Mouse (Mus musculus): ENCODE results near the gene Zfp119b. TPM values are rescaled to one million over a fixed set of nuclear protein-coding genes. Genes with fewer than 3 reads are reported as not detected.

The Zfp119b gene
- total and polyA plus RNA-seq, 3 experiments: 1.1 to 2.0 TPM; not detected in 1

DNA sequence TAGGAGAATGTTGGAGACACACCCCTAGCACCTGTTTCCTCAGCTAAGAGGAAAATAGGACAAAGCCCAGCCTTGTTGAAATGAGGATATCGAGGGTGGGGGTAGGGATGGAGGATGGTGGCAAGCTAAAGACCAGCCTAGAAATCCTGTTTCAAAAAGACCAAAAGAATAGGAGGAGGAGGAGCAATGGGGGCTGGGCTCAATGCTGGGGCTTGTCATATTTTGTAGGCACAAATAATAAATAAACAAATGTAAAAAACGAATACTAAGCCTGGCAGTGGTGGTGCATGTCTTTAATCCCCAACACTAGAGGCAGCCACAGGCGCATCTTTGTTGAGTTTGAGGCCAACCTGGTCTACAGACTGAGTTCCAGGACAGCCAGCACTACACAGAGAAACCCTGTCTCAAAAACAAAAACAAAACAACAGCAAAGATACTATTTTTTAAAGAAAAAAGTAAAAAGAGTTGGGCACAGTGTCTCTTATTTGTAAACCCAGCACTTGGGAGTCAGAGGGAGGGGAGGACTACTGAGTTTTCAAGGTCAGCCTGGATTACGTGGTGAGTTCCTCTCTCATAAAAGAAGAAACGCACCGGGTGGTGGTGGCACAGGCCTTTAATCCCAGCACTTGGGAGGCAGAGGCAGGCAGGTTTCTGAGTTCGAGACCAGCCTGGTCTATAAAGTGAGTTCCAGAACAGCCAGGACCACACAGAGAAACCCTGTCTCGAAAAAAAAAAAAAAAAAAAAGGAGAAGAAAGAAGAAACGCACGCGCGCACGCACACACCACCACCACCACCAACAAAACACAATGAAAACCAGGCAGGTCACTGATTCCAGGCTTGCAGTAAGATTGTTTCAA lies 8.7 kb upstream of the Zfp119b start:
- Histone ChIP-seq H3K79me2 (ENCODE audit: control insufficient read depth, insufficient read depth, low read length, poor library complexity) (peaks cover 10% of the 10 kb centered on the region), H3K4me1 (ENCODE audit: control insufficient read depth in 1 of 2, insufficient read depth in 2 of 2, low read length in 2 of 2) (peaks cover 6 to 15% of the 10 kb centered on the region in 2 experiments; a peak in 3 of 4 replicates), H3K36me3 (ENCODE audit: control insufficient read depth in 1 of 2, insufficient read depth in 2 of 2, low read length in 2 of 2) (peaks cover 0 to 5% of the 10 kb centered on the region in 2 experiments; a peak in 1 of 4 replicates), H3K27me3 (ENCODE audit: control insufficient read depth in 1 of 2, insufficient read depth in 2 of 2, low read length in 2 of 2) (no peaks in the 10 kb centered on the region; a peak in 1 of 4 replicates), H3K27ac (ENCODE audit: control insufficient read depth, low read depth, low read length) (peak overlapping the region; percentile 70), H3K9ac (ENCODE audit: control insufficient read depth, low read depth, low read length, poor library complexity, severe bottlenecking) (peak overlapping the region; percentile 59), H3K4me3 (ENCODE audit: control insufficient read depth in 1 of 2, insufficient read depth in 1 of 2, low read depth in 2 of 2, low read length in 2 of 2) (peak overlapping the region; percentile 74 to 93), H3K9me3 (replicated peaks; ENCODE audit: insufficient read depth, low read length) (no peaks in the 10 kb centered on the region)
- TF ChIP-seq MAX (IDR thresholded peaks at IDR 0.05; ENCODE audit: low read length) (no peak), ZNF384 (IDR thresholded peaks at IDR 0.05; ENCODE audit: low read depth, low read length) (peak; percentile 83), SIN3A (IDR thresholded peaks at IDR 0.05; ENCODE audit: low read length) (no peak), HCFC1 (IDR thresholded peaks at IDR 0.05; ENCODE audit: low read depth, low read length) (no peak), NRF1 (IDR thresholded peaks at IDR 0.05; ENCODE audit: insufficient read depth, low read depth, low read length, poor library complexity, severe bottlenecking) (0 out of 2 replicates have a peak, but pooled peaks have one; percentile 11), CTCF (IDR thresholded peaks at IDR 0.05 in 2 of 3, conservative IDR thresholded peaks at IDR 0.05 in 1 of 3; ENCODE audit: control insufficient read depth in 1 of 3, insufficient read depth in 1 of 3, low read depth in 2 of 3, low read length in 3 of 3, poor library complexity in 1 of 3, severe bottlenecking in 1 of 3) (no peak), MYB (IDR thresholded peaks at IDR 0.05; ENCODE audit: low read depth, low read length) (no peak), USF1 (IDR thresholded peaks at IDR 0.05; ENCODE audit: low read depth, low read length) (no peak), EP300 (IDR thresholded peaks at IDR 0.05; ENCODE audit: low read depth in 1 of 2, low read length in 2 of 2) (no peak)
- peak; percentile 50 for DNase-seq (ENCODE audit: low read depth, low spot score)

DNA sequence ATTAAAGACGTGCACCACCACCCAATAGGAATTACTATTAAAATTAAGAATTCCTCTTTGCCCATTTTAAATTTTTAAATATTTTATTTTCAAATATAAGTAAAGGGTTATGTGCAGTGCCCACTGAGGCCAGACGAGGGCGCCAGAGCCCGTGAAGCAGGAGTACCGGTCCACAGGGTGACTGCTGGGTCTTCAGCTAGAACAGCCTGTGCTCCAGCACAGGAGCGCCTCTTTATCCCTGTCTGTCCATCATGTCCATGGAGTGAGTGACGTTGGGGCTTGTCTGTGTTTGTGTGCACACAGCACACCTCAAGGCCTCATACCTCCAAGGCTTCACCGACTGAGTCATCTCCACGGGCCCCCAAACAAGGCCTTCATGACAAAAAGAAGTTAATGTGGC lies 7.9 kb upstream of the Zfp119b start:
- TF ChIP-seq MAX (IDR thresholded peaks at IDR 0.05; ENCODE audit: low read length) (no peak), POLR2AphosphoS2 (IDR thresholded peaks at IDR 0.05; ENCODE audit: low read length) (no peak), SIN3A (IDR thresholded peaks at IDR 0.05; ENCODE audit: low read length) (peak; percentile 44), SMC3 (IDR thresholded peaks at IDR 0.05; ENCODE audit: low read depth, low read length) (peak; percentile 75), HCFC1 (IDR thresholded peaks at IDR 0.05; ENCODE audit: low read depth, low read length) (peak; percentile 45; the same call in 1 of the 2 replicates), ZC3H11A (IDR thresholded peaks at IDR 0.05; ENCODE audit: low read depth, low read length) (peak; percentile 79), TBP (IDR thresholded peaks at IDR 0.05; ENCODE audit: low read depth, low read length) (no peak), E2F4 (IDR thresholded peaks at IDR 0.05; ENCODE audit: borderline replicate concordance, low read depth, low read length) (no peak), RAD21 (IDR thresholded peaks at IDR 0.05; ENCODE audit: low read depth, low read length) (peak; percentile 88), GATA1 (IDR thresholded peaks at IDR 0.05; ENCODE audit: low read depth, low read length) (no peak), CTCF (IDR thresholded peaks at IDR 0.05 in 2 of 3, conservative IDR thresholded peaks at IDR 0.05 in 1 of 3; ENCODE audit: control insufficient read depth in 1 of 3, insufficient read depth in 1 of 3, low read depth in 2 of 3, low read length in 3 of 3, poor library complexity in 1 of 3, severe bottlenecking in 1 of 3) (peak; percentile 83 to 89 (median 87)), UBTF (IDR thresholded peaks at IDR 0.05; ENCODE audit: borderline replicate concordance, insufficient read depth, low read depth, low read length) (no peak), CHD1 (IDR thresholded peaks at IDR 0.05; ENCODE audit: low read depth, low read length) (no peak), ZKSCAN1 (IDR thresholded peaks at IDR 0.05; ENCODE audit: low read depth, low read length) (no peak), TCF12 (IDR thresholded peaks at IDR 0.05; ENCODE audit: low read depth, low read length) (peak; percentile 24; the same call in 1 of the 2 replicates), RCOR1 (IDR thresholded peaks at IDR 0.05; ENCODE audit: low read depth, low read length) (0 out of 2 replicates have a peak, but pooled peaks have one; percentile 21), MAZ (IDR thresholded peaks at IDR 0.05; ENCODE audit: low read depth, low read length) (no peak), MXI1 (IDR thresholded peaks at IDR 0.05; ENCODE audit: low read depth, low read length) (no peak), BHLHE40 (IDR thresholded peaks at IDR 0.05; ENCODE audit: borderline replicate concordance, low read depth, low read length) (0 out of 2 replicates have a peak, but pooled peaks have one; percentile 26)
- Histone ChIP-seq H3K27ac (ENCODE audit: control insufficient read depth, low read depth, low read length) (no peak overlapping the region), H3K27me3 (ENCODE audit: control insufficient read depth in 1 of 2, insufficient read depth in 2 of 2, low read length in 2 of 2) (peaks cover 0 to 1% of the 10 kb centered on the region in 2 experiments; a peak in 2 of 4 replicates), H3K36me3 (ENCODE audit: control insufficient read depth in 1 of 2, insufficient read depth in 2 of 2, low read length in 2 of 2) (peaks cover 0 to 5% of the 10 kb centered on the region in 2 experiments; a peak in 1 of 4 replicates), H3K79me2 (ENCODE audit: control insufficient read depth, insufficient read depth, low read length, poor library complexity) (peaks cover 10% of the 10 kb centered on the region), H3K4me3 (ENCODE audit: control insufficient read depth in 1 of 2, insufficient read depth in 1 of 2, low read depth in 2 of 2, low read length in 2 of 2) (peak overlapping the region in 1 of 2 experiments; percentile 38; a peak in 1 of 4 replicates), H3K4me1 (ENCODE audit: control insufficient read depth in 1 of 2, insufficient read depth in 2 of 2, low read length in 2 of 2) (peaks cover 6 to 15% of the 10 kb centered on the region in 2 experiments; a peak in 3 of 4 replicates), H3K9me3 (replicated peaks; ENCODE audit: insufficient read depth, low read length) (no peaks in the 10 kb centered on the region), H3K9ac (ENCODE audit: control insufficient read depth, low read depth, low read length, poor library complexity, severe bottlenecking) (no peak overlapping the region)
- peak; percentile 79 for DNase-seq (ENCODE audit: low read depth, low spot score)

Data from MEL (cell line).